Mouse (Mus musculus): Measurements from ENCODE around the gene Casp1. TPM values are rescaled to one million over a fixed set of nuclear protein-coding genes. Genes with fewer than 3 reads are reported as not detected.

Casp1 gene
- polyA plus RNA-seq, 1 experiment from 2014 or later = 0.85 TPM

DNA sequence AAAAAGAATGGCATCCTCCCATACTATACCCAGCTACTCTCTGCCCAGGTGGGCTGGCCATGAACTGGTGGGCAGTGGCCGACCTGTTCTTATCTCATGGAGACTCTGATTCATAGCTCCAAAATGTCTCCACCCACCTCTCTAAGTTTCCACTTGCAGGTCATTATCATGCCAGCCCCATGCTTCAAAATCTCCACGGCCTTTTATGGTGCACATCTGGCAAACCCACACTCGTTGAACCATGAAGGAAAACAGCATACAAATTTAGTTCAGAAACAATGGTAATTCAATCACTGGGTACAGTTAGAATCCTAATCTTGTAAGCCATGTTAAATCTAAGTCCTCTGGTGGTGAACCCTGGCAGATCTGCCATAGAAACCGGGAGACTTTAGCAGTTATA, 13.1 kb downstream of the Casp1 start:
- no peaks in the 10 kb centered on the region for H3K9me3 ChIP-seq
- H3K27ac ChIP-seq = no peak overlapping the region
- H3K9ac ChIP-seq (replicated peaks) = no peak overlapping the region
- no peak overlapping the region for H3K4me3 ChIP-seq (replicated peaks)
- no peak overlapping the region for H3K4me2 ChIP-seq
- H3K36me3 ChIP-seq = no peaks in the 10 kb centered on the region
- WGBS = 60% methylated on average over 4 of the region's 4 CpGs
- no peak for ATAC-seq (ENCODE audit: insufficient number of reproducible peaks, insufficient read depth, low FRiP score, low TSS enrichment, low read depth)
- H3K27me3 ChIP-seq = no peaks in the 10 kb centered on the region
- no peaks in the 10 kb centered on the region for H3K4me1 ChIP-seq (replicated peaks)

DNA sequence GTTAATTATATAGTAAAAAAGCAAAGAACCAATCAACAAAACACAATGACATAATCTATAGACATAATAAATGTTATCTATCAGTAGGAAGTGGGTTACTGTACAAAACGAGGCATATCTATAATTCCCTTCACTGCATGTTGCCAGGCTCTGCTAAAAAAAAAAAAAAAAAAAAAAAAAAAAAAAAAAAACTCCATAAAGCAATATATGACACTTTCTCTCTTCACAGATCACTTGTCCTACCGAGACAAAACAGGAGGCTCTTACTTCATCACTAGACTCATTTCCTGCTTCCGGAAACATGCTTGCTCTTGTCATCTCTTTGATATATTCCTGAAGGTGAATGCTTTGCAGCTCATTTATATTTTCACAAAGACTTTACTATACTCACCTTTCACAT, 29.9 kb downstream of the Casp1 start:
- no peak overlapping the region for H3K9ac ChIP-seq (replicated peaks)
- ATAC-seq (ENCODE audit: insufficient number of reproducible peaks, insufficient read depth, low FRiP score, low TSS enrichment, low read depth) = no peak
- H3K4me2 ChIP-seq = no peak overlapping the region
- no peaks in the 10 kb centered on the region for H3K36me3 ChIP-seq
- 76% methylated on average over 3 of the region's 3 CpGs for WGBS
- H3K27ac ChIP-seq = no peak overlapping the region
- no peaks in the 10 kb centered on the region for H3K9me3 ChIP-seq
- H3K4me1 ChIP-seq (replicated peaks) = no peaks in the 10 kb centered on the region
- H3K27me3 ChIP-seq = no peaks in the 10 kb centered on the region
- H3K4me3 ChIP-seq (replicated peaks) = no peak overlapping the region

DNA sequence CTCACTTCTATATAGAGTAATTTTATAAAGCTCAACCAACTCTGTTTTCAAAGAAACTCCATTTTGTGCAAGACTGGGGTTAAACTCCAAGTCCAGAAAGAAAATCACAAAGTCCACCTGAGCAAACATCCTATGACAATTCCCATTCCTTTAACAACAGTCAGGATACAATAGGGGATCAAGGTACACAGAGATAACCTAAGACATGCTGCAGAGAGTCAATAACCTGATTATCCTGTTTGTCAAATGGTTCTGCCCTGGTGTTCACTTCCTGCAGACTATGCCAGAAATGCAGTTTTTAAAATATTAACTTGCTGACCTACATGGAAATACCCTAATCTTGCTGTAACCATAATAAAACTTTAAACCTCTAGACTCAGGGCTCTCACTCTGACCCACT, 34.1 kb downstream of the Casp1 start:
- Histone ChIP-seq H3K36me3 (no peaks in the 10 kb centered on the region), H3K27me3 (no peaks in the 10 kb centered on the region), H3K27ac (no peak overlapping the region), H3K4me2 (no peak overlapping the region), H3K4me1 (replicated peaks) (no peaks in the 10 kb centered on the region), H3K9me3 (no peaks in the 10 kb centered on the region), H3K4me3 (replicated peaks) (no peak overlapping the region), H3K9ac (replicated peaks) (no peak overlapping the region)
- ATAC-seq (ENCODE audit: insufficient number of reproducible peaks, insufficient read depth, low FRiP score, low TSS enrichment, low read depth) = no peak

DNA sequence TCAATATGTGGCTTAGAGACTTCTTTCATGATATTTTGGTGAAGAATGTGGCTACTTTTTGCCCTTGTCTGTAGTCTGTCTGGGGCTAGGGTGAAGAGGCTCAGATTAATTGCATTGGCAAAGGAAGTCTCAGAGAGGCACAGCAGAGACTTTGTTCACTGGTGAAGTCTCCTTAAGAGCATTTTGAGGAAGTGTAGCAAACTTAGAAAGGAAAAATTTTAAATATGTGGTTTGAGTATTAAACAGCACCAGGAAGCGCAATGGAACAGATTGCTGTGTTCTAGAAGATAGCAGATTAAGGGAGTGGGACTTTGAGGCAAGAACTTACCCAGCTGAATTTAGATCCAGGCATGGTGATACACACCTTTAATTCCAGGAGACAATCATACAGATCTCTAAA, 35.1 kb downstream of the Casp1 start:
- Histone ChIP-seq H3K27me3 (no peaks in the 10 kb centered on the region), H3K4me1 (replicated peaks) (no peaks in the 10 kb centered on the region), H3K4me3 (replicated peaks) (no peak overlapping the region), H3K27ac (no peak overlapping the region), H3K4me2 (no peak overlapping the region), H3K9ac (replicated peaks) (no peak overlapping the region), H3K36me3 (no peaks in the 10 kb centered on the region), H3K9me3 (no peaks in the 10 kb centered on the region)
- 97% methylated on average over 1 of the region's 1 CpGs for WGBS
- ATAC-seq (ENCODE audit: insufficient number of reproducible peaks, insufficient read depth, low FRiP score, low TSS enrichment, low read depth) = no peak

DNA sequence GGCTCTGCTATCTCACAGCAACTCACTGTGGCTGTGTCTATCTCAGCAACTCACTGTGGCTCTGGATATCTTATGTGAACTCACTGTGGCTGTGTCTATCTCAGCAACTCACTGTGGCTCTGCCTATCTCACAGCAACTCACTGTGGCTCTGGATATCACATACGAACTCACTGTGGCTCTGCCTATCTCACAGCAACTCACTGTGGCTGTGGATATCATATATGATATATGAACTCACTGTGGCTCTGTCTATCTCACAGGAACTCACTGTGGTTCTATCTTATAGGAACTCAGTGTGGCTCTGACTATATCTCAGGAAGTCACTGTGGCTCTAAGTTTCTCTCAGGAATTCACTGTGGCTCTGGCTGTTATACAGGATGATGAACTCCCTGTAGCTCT, 44.8 kb downstream of the Casp1 start:
- H3K27me3 ChIP-seq = no peaks in the 10 kb centered on the region
- ATAC-seq (ENCODE audit: insufficient number of reproducible peaks, insufficient read depth, low FRiP score, low TSS enrichment, low read depth) = no peak
- H3K9ac ChIP-seq (replicated peaks) = no peak overlapping the region
- no peaks in the 10 kb centered on the region for H3K36me3 ChIP-seq
- H3K4me1 ChIP-seq (replicated peaks) = no peaks in the 10 kb centered on the region
- H3K9me3 ChIP-seq = no peaks in the 10 kb centered on the region
- no peak overlapping the region for H3K4me2 ChIP-seq
- H3K4me3 ChIP-seq (replicated peaks) = no peak overlapping the region
- WGBS = 87% methylated on average over 1 of the region's 1 CpGs
- H3K27ac ChIP-seq = no peak overlapping the region

DNA sequence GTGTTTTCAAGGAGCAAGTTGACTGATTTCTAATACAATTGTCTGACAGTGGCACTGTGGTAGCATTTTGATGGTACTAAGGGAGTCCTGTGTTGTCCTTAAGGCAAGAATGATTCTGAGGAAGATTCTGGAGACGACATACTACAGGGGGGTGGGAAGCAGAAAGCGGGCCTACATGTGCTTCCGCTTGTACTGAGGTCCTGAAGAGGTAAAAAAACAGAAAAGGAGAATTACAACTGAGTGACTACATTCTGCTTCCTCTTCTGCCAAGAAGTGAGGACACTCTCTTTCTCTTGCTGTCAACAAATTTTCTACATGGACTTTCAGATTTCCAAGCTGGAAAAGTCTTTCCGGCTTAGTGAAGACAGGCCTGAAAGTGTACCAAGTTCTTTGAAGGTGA, 45.8 kb downstream of the Casp1 start:
- 89% methylated on average over 4 of the region's 4 CpGs for WGBS
- Histone ChIP-seq H3K36me3 (no peaks in the 10 kb centered on the region), H3K9ac (replicated peaks) (no peak overlapping the region), H3K27me3 (no peaks in the 10 kb centered on the region), H3K4me2 (no peak overlapping the region), H3K4me1 (replicated peaks) (no peaks in the 10 kb centered on the region), H3K9me3 (no peaks in the 10 kb centered on the region), H3K4me3 (replicated peaks) (no peak overlapping the region), H3K27ac (no peak overlapping the region)
- no peak for ATAC-seq (ENCODE audit: insufficient number of reproducible peaks, insufficient read depth, low FRiP score, low TSS enrichment, low read depth)

DNA sequence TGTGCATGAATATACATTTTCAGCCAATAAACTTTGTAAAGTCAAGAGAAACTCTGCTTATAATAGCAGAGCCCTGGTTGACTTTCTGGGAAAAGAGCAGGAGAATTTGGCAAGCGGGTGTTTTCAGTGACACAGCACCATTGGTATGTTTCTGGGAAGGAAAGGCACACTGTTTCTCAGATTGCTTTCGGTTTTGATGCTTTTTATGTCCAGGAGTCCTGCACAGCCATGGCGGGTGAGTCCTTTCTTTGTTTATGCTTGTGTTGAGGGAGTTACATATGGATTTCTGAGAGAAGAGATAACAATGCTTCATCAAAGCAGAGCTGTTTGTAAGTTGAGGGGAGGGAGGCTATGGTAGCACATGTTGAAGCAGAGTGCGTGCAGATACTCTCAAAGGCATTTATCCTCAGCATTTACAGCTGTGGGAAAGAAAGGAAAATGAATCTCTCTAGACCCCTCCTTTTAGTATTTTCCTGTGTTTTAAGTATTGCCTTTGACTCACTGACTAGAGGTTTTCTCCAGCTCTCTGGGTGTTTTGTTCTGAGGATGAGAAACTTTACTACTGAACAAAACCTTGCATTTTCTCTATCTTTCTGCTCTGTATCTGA, 47.1 kb downstream of the Casp1 start, which contains the start of gene Casp12:
Gene Casp12, plus strand, starts transcription at position 140 of the 608 bp plus-strand sequence.
- Histone ChIP-seq H3K27me3 (no peaks in the 10 kb centered on the region), H3K4me3 (replicated peaks) (no peak within 1 kb of the TSS), H3K4me1 (replicated peaks) (no peaks in the 10 kb centered on the region), H3K4me2 (no peak within 1 kb of the TSS), H3K9me3 (no peaks in the 10 kb centered on the region), H3K9ac (replicated peaks) (no peak within 1 kb of the TSS), H3K36me3 (no peaks in the 10 kb centered on the region), H3K27ac (no peak within 1 kb of the TSS)
- no peak for ATAC-seq (ENCODE audit: insufficient number of reproducible peaks, insufficient read depth, low FRiP score, low TSS enrichment, low read depth)
- WGBS = 82% methylated on average over 4 of the region's 4 CpGs

DNA sequence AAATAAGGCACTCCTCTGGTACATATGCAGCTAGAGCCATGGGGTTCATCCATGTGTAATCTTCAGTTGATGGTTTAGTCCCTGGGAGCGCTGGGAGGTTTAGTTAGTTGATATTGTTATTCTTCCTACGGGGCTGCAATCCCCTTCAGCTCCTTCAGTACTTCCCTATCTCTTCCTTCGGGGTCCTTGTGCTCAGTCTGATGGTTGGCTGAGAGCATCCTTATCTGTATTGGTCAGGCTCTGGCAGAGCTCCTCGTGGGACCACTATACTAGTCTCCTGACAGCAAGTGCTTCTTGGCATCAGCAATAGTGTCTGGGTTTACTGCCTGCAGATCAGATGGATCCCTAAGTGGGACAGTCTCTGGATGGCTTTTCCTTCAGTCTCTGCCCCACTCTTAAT, 49.1 kb downstream of the Casp1 start:
- Histone ChIP-seq H3K4me2 (no peak overlapping the region), H3K9me3 (no peaks in the 10 kb centered on the region), H3K36me3 (no peaks in the 10 kb centered on the region), H3K9ac (replicated peaks) (no peak overlapping the region), H3K4me3 (replicated peaks) (no peak overlapping the region), H3K4me1 (replicated peaks) (no peaks in the 10 kb centered on the region), H3K27ac (no peak overlapping the region), H3K27me3 (no peaks in the 10 kb centered on the region)
- 77% methylated on average over 4 of the region's 4 CpGs for WGBS
- ATAC-seq (ENCODE audit: insufficient number of reproducible peaks, insufficient read depth, low FRiP score, low TSS enrichment, low read depth) = no peak

DNA sequence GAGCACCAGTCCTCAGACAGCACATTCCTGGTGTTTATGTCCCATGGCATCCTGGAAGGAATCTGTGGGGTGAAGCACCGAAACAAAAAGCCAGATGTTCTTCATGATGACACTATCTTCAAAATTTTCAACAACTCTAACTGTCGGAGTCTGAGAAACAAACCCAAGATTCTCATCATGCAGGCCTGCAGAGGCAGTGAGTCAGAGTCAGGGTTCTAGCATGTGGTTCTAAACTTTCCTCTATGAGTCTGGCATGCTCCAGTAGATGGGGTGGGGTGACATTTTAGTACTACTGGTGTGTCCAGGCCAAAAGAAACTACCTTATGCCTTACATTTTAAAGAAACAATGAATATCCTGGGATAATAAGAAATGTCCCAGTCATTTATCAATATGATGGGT, 55.4 kb downstream of the Casp1 start:
- no peaks in the 10 kb centered on the region for H3K27me3 ChIP-seq
- H3K27ac ChIP-seq = no peak overlapping the region
- H3K9me3 ChIP-seq = no peaks in the 10 kb centered on the region
- H3K36me3 ChIP-seq = no peaks in the 10 kb centered on the region
- H3K4me1 ChIP-seq (replicated peaks) = no peaks in the 10 kb centered on the region
- ATAC-seq (ENCODE audit: insufficient number of reproducible peaks, insufficient read depth, low FRiP score, low TSS enrichment, low read depth) = no peak
- WGBS = 89% methylated on average over 2 of the region's 2 CpGs
- no peak overlapping the region for H3K4me2 ChIP-seq
- H3K4me3 ChIP-seq (replicated peaks) = no peak overlapping the region
- no peak overlapping the region for H3K9ac ChIP-seq (replicated peaks)

DNA sequence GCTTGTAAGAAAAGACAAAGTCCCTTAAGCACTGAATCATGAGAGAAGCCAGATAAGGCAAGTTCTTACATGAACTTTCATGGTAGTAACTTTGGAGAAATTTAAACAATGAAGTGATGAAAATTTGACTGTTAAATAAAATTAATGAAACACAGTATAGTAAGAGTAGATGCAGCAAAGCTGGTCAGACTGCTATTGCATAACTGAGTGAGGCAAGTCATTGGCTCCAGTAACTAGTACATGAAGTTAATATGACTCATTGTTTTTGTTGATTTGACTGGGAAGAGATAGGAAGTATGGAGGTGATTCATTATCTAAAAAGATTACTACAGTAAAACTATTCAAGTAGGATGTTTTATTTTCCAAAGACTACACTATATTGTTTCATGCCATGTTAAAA, 58.5 kb downstream of the Casp1 start:
- H3K27me3 ChIP-seq = no peaks in the 10 kb centered on the region
- ATAC-seq (ENCODE audit: insufficient number of reproducible peaks, insufficient read depth, low FRiP score, low TSS enrichment, low read depth) = no peak
- H3K27ac ChIP-seq = no peak overlapping the region
- H3K36me3 ChIP-seq = no peaks in the 10 kb centered on the region
- H3K4me3 ChIP-seq (replicated peaks) = no peak overlapping the region
- H3K9me3 ChIP-seq = no peaks in the 10 kb centered on the region
- no peaks in the 10 kb centered on the region for H3K4me1 ChIP-seq (replicated peaks)
- no peak overlapping the region for H3K9ac ChIP-seq (replicated peaks)
- no peak overlapping the region for H3K4me2 ChIP-seq
